Mouse (Mus musculus) midbrain, embryonic 12.5 days (tissue): ENCODE measurements at regions not wholly inside any gene's neighbourhood (a gene's known extent, or its start where the extent isn't known, plus 50 kb on each side); places are given as distances from the start of the nearest gene placed in this dataset.

ENCODE experiments used
- ATAC-seq: fragments of 200-750 bp; cut with Nextera tagmentation; 2 replicates; pipeline ENCODE4 v1.8.0; 2017; ENCODE audit warnings: low read depth, moderate TSS enrichment, moderate library complexity; ENCODE audit not compliant: low FRiP score
- H3K27ac ChIP-seq: fragments of 300-500 bp; sonication (generic); replicated peaks from 2 replicates; pipeline ENCODE4 v1.5.1; 2016; ENCODE audit warnings: mild to moderate bottlenecking
- H3K27me3 ChIP-seq: fragments of 300-500 bp; sonication (generic); 2 replicates; pipeline ENCODE4 v1.6.1; 2016; ENCODE audit warnings: mild to moderate bottlenecking
- H3K36me3 ChIP-seq: fragments of 300-500 bp; sonication (generic); 2 replicates; pipeline ENCODE4 v1.6.1; 2016
- H3K4me1 ChIP-seq: fragments of 300-500 bp; sonication (generic); 2 replicates; pipeline ENCODE4 v1.6.1; 2016
- H3K4me2 ChIP-seq: fragments of 300-500 bp; sonication (generic); replicated peaks from 2 replicates; pipeline ENCODE4 v1.6.1; 2016; ENCODE audit warnings: mild to moderate bottlenecking, moderate library complexity
- H3K4me3 ChIP-seq: fragments of 300-500 bp; sonication (generic); 2 replicates; pipeline ENCODE4 v1.5.1; 2016; ENCODE audit warnings: mild to moderate bottlenecking
- H3K9ac ChIP-seq: fragments of 300-500 bp; sonication (generic); replicated peaks from 2 replicates; pipeline ENCODE4 v1.6.1; 2016; ENCODE audit warnings: mild to moderate bottlenecking, moderate library complexity
- H3K9me3 ChIP-seq: fragments of 300-500 bp; sonication (generic); 2 replicates; pipeline ENCODE4 v1.6.1; 2016; ENCODE audit warnings: mild to moderate bottlenecking
- WGBS: fragments of 180-500 bp; shearing (Covaris S2); methylation state at CpG from one replicate; pipeline ENCODE4 v1.1.7; 2016; 5-methylcytosine and 5-hydroxymethylcytosine counted together

- Histone ChIP-seq H3K27me3 (no peaks in the 10 kb centered on the region), H3K9me3 (no peaks in the 10 kb centered on the region), H3K4me3 (no peak overlapping the region), H3K4me1 (peaks cover 14% of the 10 kb centered on the region; the same call in 1 of the 2 replicates), H3K27ac (no peak overlapping the region), H3K4me2 (no peak overlapping the region), H3K9ac (no peak overlapping the region), H3K36me3 (no peaks in the 10 kb centered on the region)
- 85% methylated on average over 9 of the region's 9 CpGs for WGBS
- ATAC-seq, result no peak
These were observed 51.2 kb upstream of the Gtsf1l start for GRCm38 (mm10) chr2:163138688-163139385.

- Histone ChIP-seq H3K4me2 (peak overlapping the region; percentile 13; the same call in 1 of the 2 replicates), H3K4me1 (peaks cover 16% of the 10 kb centered on the region; the same call in 1 of the 2 replicates), H3K27me3 (0 out of 2 replicates have a peak, but pooled peaks cover 2% of the 10 kb centered on the region), H3K9me3 (no peaks in the 10 kb centered on the region), H3K4me3 (no peak overlapping the region), H3K36me3 (no peaks in the 10 kb centered on the region), H3K27ac (peak overlapping the region; percentile 66), H3K9ac (no peak overlapping the region)
- WGBS, result 59% methylated on average over 10 of the region's 10 CpGs
- peak; percentile 52; the same call in 1 of the 2 replicates for ATAC-seq
These were observed 55.2 kb upstream of the Gtsf1l start for GRCm38 (mm10) chr2:163142762-163143388.

- peak overlapping the region; percentile 13; the same call in 1 of the 2 replicates for H3K4me2 ChIP-seq
- H3K9ac ChIP-seq, result no peak overlapping the region
- no peak overlapping the region for H3K4me3 ChIP-seq
- no peaks in the 10 kb centered on the region for H3K36me3 ChIP-seq
- H3K4me1 ChIP-seq, result peaks cover 16% of the 10 kb centered on the region; the same call in 1 of the 2 replicates
- H3K27me3 ChIP-seq, result 0 out of 2 replicates have a peak, but pooled peaks cover 2% of the 10 kb centered on the region
- H3K27ac ChIP-seq, result peak overlapping the region; percentile 66
- H3K9me3 ChIP-seq, result no peaks in the 10 kb centered on the region
- 53% methylated on average over 13 of the region's 13 CpGs for WGBS
- ATAC-seq, result no peak
These were observed 55.8 kb upstream of the Gtsf1l start for GRCm38 (mm10) chr2:163143413-163143812.

GRCm38 (mm10) chr2:163146001-163146400 is 56.9 kb upstream of the Tox2 start:
- Histone ChIP-seq H3K4me2 (no peak overlapping the region), H3K27ac (no peak overlapping the region), H3K9ac (no peak overlapping the region), H3K4me3 (no peak overlapping the region), H3K27me3 (0 out of 2 replicates have a peak, but pooled peaks cover 2% of the 10 kb centered on the region), H3K36me3 (no peaks in the 10 kb centered on the region), H3K4me1 (peaks cover 16% of the 10 kb centered on the region; the same call in 1 of the 2 replicates), H3K9me3 (no peaks in the 10 kb centered on the region)
- WGBS, result 87% methylated on average over 8 of the region's 8 CpGs
- no peak for ATAC-seq

- peaks cover 16% of the 10 kb centered on the region; the same call in 1 of the 2 replicates for H3K4me1 ChIP-seq
- no peak overlapping the region for H3K9ac ChIP-seq
- H3K9me3 ChIP-seq, result no peaks in the 10 kb centered on the region
- 0 out of 2 replicates have a peak, but pooled peaks cover 2% of the 10 kb centered on the region for H3K27me3 ChIP-seq
- WGBS, result 87% methylated on average over 4 of the region's 4 CpGs
- H3K4me2 ChIP-seq, result no peak overlapping the region
- H3K36me3 ChIP-seq, result no peaks in the 10 kb centered on the region
- no peak overlapping the region for H3K27ac ChIP-seq
- no peak overlapping the region for H3K4me3 ChIP-seq
- no peak for ATAC-seq
These were observed 56.4 kb upstream of the Tox2 start for GRCm38 (mm10) chr2:163146481-163146880.

- Histone ChIP-seq H3K9ac (no peak overlapping the region), H3K4me3 (no peak overlapping the region), H3K9me3 (no peaks in the 10 kb centered on the region), H3K4me2 (no peak overlapping the region), H3K27me3 (0 out of 2 replicates have a peak, but pooled peaks cover 2% of the 10 kb centered on the region), H3K36me3 (no peaks in the 10 kb centered on the region), H3K4me1 (peaks cover 20% of the 10 kb centered on the region), H3K27ac (no peak overlapping the region)
- ATAC-seq, result no peak
- 79% methylated on average over 4 of the region's 4 CpGs for whole genome bisulfite sequencing
These were observed 55.5 kb upstream of the Tox2 start for GRCm38 (mm10) chr2:163147381-163147780.

- Histone ChIP-seq H3K27ac (no peak overlapping the region), H3K9me3 (no peaks in the 10 kb centered on the region), H3K27me3 (no peaks in the 10 kb centered on the region; the same call in 1 of the 2 replicates), H3K4me3 (no peak overlapping the region), H3K4me1 (peaks cover 19% of the 10 kb centered on the region), H3K9ac (no peak overlapping the region), H3K36me3 (no peaks in the 10 kb centered on the region), H3K4me2 (no peak overlapping the region)
- 77% methylated on average over 15 of the region's 15 CpGs for WGBS
- ATAC-seq, result no peak
These were observed 51.9 kb upstream of the Tox2 start for GRCm38 (mm10) chr2:163151016-163151415.

GRCm38 (mm10) chr2:163152340-163153033 is 50.4 kb upstream of the Tox2 start:
- no peak overlapping the region for H3K9ac ChIP-seq
- H3K4me2 ChIP-seq, result peak overlapping the region; percentile 26
- no peaks in the 10 kb centered on the region; the same call in 1 of the 2 replicates for H3K27me3 ChIP-seq
- H3K27ac ChIP-seq, result peak overlapping the region; percentile 77
- peaks cover 19% of the 10 kb centered on the region for H3K4me1 ChIP-seq
- H3K36me3 ChIP-seq, result no peaks in the 10 kb centered on the region
- H3K4me3 ChIP-seq, result no peak overlapping the region
- WGBS, result 39% methylated on average over 22 of the region's 22 CpGs
- ATAC-seq, result peak; percentile 75
- H3K9me3 ChIP-seq, result no peaks in the 10 kb centered on the region
